Mouse (Mus musculus): ENCODE results near the gene Fam169a.
"Not testable (repeated sequence)": the region's sequence is repeated elsewhere in the genome, so short reads cannot be mapped to it uniquely, and the experiment has no call there.

GRCm38 (mm10) chr13:97129654-97130053 lies 62.6 kb downstream of the Fam169a start:
- not testable (repeated sequence) for TF ChIP-seq POLR2A (IDR thresholded peaks at IDR 0.05; ENCODE audit: borderline replicate concordance, insufficient read depth, low read length); CTCF (IDR thresholded peaks at IDR 0.05; ENCODE audit: borderline replicate concordance, insufficient read depth, low read depth, low read length)

Measured in cerebellum, adult 2 months (tissue).